Comparison of ENCODE assay signal across 13 mouse cellular contexts in genomic region chr13:110158588-110159519, GRCm38 (mm10).
DNase-seq lines count a peak whose midpoint lies in the region; ATAC-seq and TF ChIP-seq lines count a peak whose summit lies in the region.
"Had no signal": no experiment of that assay in that cellular context is flagged by ENCODE, and none has a peak within 500 bp of the region (broad histone marks: within the 10 kb centered on the region; RNA-seq: fewer than 3 reads in every experiment).

No protein-coding gene starts in this region.

- peak; percentile 51 for DNase-seq in lung, embryonic 14.5 days
- DNase-seq in lung, postnatal 25 days (ENCODE audit: low spot score) = no peak
- DNase-seq in midbrain, embryonic 14.5 days = peak; percentile 49
- no peak for DNase-seq in spleen, postnatal 4 days (ENCODE audit: low spot score in 2 of 2)
- no peak for DNase-seq in thymus, postnatal 10 days (ENCODE audit: low spot score in 2 of 2)
- no peak for DNase-seq in left cerebral cortex, postnatal 4 days
- DNase-seq: cerebellum, postnatal 14 days had no signal

- H3K27me3 ChIP-seq in lung, embryonic 14.5 days (ENCODE audit: insufficient read depth, low read length) = no peaks in the 10 kb centered on the region
- no peaks in the 10 kb centered on the region for H3K27me3 ChIP-seq in forebrain, embryonic 15.5 days
- H3K27me3 ChIP-seq in hindbrain, embryonic 16.5 days (replicated peaks; ENCODE audit: control insufficient read depth, insufficient read depth, low read length) = no peaks in the 10 kb centered on the region
- no peaks in the 10 kb centered on the region for H3K27me3 ChIP-seq in midbrain, embryonic 14.5 days (ENCODE audit: control insufficient read depth, insufficient read depth, low read length)
- H3K27me3 ChIP-seq: CH12.LX had no signal

- H3K4me1 ChIP-seq in lung, embryonic 14.5 days (ENCODE audit: insufficient read depth) = no peaks in the 10 kb centered on the region
- peaks cover 22% of the 10 kb centered on the region for H3K4me1 ChIP-seq in forebrain, embryonic 15.5 days
- H3K4me1 ChIP-seq in hindbrain, embryonic 16.5 days (ENCODE audit: control insufficient read depth, insufficient read depth, low read depth, low read length) = peaks cover 3% of the 10 kb centered on the region; the same call in 1 of the 2 replicates
- peaks cover 14% of the 10 kb centered on the region for H3K4me1 ChIP-seq in midbrain, embryonic 14.5 days (ENCODE audit: control insufficient read depth, insufficient read depth, low read length)

- ATAC-seq in lung, embryonic 14.5 days (ENCODE audit: insufficient read depth) = no peak
- ATAC-seq in forebrain, embryonic 15.5 days (replicated peaks) = 0 out of 2 replicates have a peak, but pooled peaks have one; percentile 31
- ATAC-seq in hindbrain, embryonic 16.5 days = peak; percentile 36; the same call in 1 of the 2 replicates
- no peak for ATAC-seq in midbrain, embryonic 14.5 days (ENCODE audit: low FRiP score, low TSS enrichment)
- ATAC-seq: intestine, embryonic 16.5 days had no signal

- H3K9me3 ChIP-seq in lung, embryonic 14.5 days (ENCODE audit: low read depth, low read length) = no peaks in the 10 kb centered on the region
- no peaks in the 10 kb centered on the region for H3K9me3 ChIP-seq in forebrain, embryonic 15.5 days
- no peaks in the 10 kb centered on the region for H3K9me3 ChIP-seq in hindbrain, embryonic 16.5 days (ENCODE audit: control insufficient read depth, low read length)
- H3K9me3 ChIP-seq in midbrain, embryonic 14.5 days (ENCODE audit: control insufficient read depth, low read length) = no peaks in the 10 kb centered on the region

- no peak overlapping the region for H3K9ac ChIP-seq in lung, embryonic 14.5 days
- no peak overlapping the region for H3K9ac ChIP-seq in forebrain, embryonic 15.5 days (replicated peaks)
- H3K9ac ChIP-seq in hindbrain, embryonic 16.5 days (ENCODE audit: low read depth, low read length) = no peak overlapping the region
- no peak overlapping the region for H3K9ac ChIP-seq in midbrain, embryonic 14.5 days (replicated peaks; ENCODE audit: low read length)

- intact Hi-C loops in left cerebral cortex, postnatal 4 days (cut with DNase I) = no loop called here

- WGBS in lung, embryonic 14.5 days = 63% methylated on average over 7 of the region's 7 CpGs
- 31% methylated on average over 7 of the region's 7 CpGs for WGBS in forebrain, embryonic 15.5 days
- 33% methylated on average over 7 of the region's 7 CpGs for WGBS in hindbrain, embryonic 16.5 days
- WGBS in midbrain, embryonic 14.5 days = 36% methylated on average over 7 of the region's 7 CpGs

- H3K4me2 ChIP-seq in lung, embryonic 14.5 days = no peak overlapping the region
- no peak overlapping the region for H3K4me2 ChIP-seq in forebrain, embryonic 15.5 days (replicated peaks)
- no peak overlapping the region for H3K4me2 ChIP-seq in hindbrain, embryonic 16.5 days (ENCODE audit: low read length)
- no peak overlapping the region for H3K4me2 ChIP-seq in midbrain, embryonic 14.5 days (ENCODE audit: low read length)

- H3K36me3 ChIP-seq in lung, embryonic 14.5 days (ENCODE audit: insufficient read depth) = no peaks in the 10 kb centered on the region
- no peaks in the 10 kb centered on the region for H3K36me3 ChIP-seq in forebrain, embryonic 15.5 days
- no peaks in the 10 kb centered on the region for H3K36me3 ChIP-seq in hindbrain, embryonic 16.5 days (ENCODE audit: control insufficient read depth, insufficient read depth, low read length)
- H3K36me3 ChIP-seq in midbrain, embryonic 14.5 days (ENCODE audit: control insufficient read depth, insufficient read depth, low read length) = no peaks in the 10 kb centered on the region

- no peak for TF ChIP-seq CTCF in lung, embryonic 14.5 days (IDR thresholded peaks at IDR 0.05; ENCODE audit: low read depth)

- no peak overlapping the region for H3K4me3 ChIP-seq in lung, embryonic 14.5 days (ENCODE audit: low read depth, low read length)
- H3K4me3 ChIP-seq in forebrain, embryonic 15.5 days = no peak overlapping the region
- H3K4me3 ChIP-seq in hindbrain, embryonic 16.5 days (ENCODE audit: low read length) = no peak overlapping the region
- no peak overlapping the region for H3K4me3 ChIP-seq in midbrain, embryonic 14.5 days (replicated peaks; ENCODE audit: low read depth, low read length)
- H3K4me3 ChIP-seq: myocyte had no signal

- H3K27ac ChIP-seq in lung, embryonic 14.5 days (ENCODE audit: low read depth) = no peak overlapping the region
- peak overlapping the region; percentile 36; the same call in 1 of the 2 replicates for H3K27ac ChIP-seq in forebrain, embryonic 15.5 days (replicated peaks)
- H3K27ac ChIP-seq in hindbrain, embryonic 16.5 days (ENCODE audit: low read depth, low read length) = peak overlapping the region; percentile 36; the same call in 1 of the 2 replicates
- H3K27ac ChIP-seq in midbrain, embryonic 14.5 days (replicated peaks; ENCODE audit: low read depth, low read length) = peak overlapping the region; percentile 78
- H3K27ac ChIP-seq: macrophage had no signal

Comparison
In these comparisons a context has a peak if more than half of its experiments do, and no peak if none do; other contexts are left out.
1. DNase-seq: peak in lung, embryonic 14.5 days (single experiment) and midbrain, embryonic 14.5 days (single experiment); none in lung, postnatal 25 days (single experiment), spleen, postnatal 4 days (0 of 2), thymus, postnatal 10 days (0 of 2) and left cerebral cortex, postnatal 4 days (single experiment).
2. ATAC-seq: peak in forebrain, embryonic 15.5 days (single experiment) and hindbrain, embryonic 16.5 days (single experiment); none in lung, embryonic 14.5 days (single experiment) and midbrain, embryonic 14.5 days (single experiment).